Mouse (Mus musculus): ENCODE measurements around the gene Slc16a12.

GRCm38 (mm10) chr19:34708221-34708620, 38.9 kb downstream of the Slc16a12 start:
- no peak for TF ChIP-seq CTCF (IDR thresholded peaks at IDR 0.05; ENCODE audit: extremely low read depth, insufficient read depth, low read length)
- TF ChIP-seq POLR2A (IDR thresholded peaks at IDR 0.05; ENCODE audit: extremely low read depth, insufficient read depth, low read length): no peak

Data from cortical plate, adult 2 months (tissue).